Mouse (Mus musculus): ENCODE results near the gene Ucn2. TPM values are rescaled to one million over a fixed set of nuclear protein-coding genes. Genes with fewer than 3 reads are reported as not detected.

Gene Ucn2
- polyA plus RNA-seq, 1 experiment from 2014 or later = not detected

DNA sequence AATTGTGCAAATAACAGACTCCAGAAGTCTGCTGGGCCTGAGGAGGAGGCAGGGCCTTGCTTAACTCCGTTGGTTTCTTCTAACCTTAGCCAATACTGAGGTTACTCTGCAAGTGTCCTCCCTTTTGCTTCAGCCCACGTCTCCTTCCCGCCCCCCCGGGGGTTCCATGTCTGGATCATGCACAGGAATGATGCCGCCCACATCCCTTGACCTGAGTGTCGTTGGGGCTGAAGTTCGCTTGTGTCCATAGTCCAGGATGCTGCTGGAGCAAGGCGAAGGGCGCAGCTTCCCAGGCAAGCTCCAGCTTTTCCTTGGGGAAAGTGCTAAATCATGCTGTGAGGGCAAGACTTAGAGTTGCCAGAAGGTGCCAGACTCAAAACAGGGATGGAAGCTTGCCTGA is 10.6 kb downstream of the Ucn2 start:
- Histone ChIP-seq H3K9me3 (ENCODE audit: control insufficient read depth, low read length) (no peaks in the 10 kb centered on the region), H3K4me2 (replicated peaks; ENCODE audit: low read depth) (no peak overlapping the region), H3K27ac (replicated peaks) (no peak overlapping the region)

DNA sequence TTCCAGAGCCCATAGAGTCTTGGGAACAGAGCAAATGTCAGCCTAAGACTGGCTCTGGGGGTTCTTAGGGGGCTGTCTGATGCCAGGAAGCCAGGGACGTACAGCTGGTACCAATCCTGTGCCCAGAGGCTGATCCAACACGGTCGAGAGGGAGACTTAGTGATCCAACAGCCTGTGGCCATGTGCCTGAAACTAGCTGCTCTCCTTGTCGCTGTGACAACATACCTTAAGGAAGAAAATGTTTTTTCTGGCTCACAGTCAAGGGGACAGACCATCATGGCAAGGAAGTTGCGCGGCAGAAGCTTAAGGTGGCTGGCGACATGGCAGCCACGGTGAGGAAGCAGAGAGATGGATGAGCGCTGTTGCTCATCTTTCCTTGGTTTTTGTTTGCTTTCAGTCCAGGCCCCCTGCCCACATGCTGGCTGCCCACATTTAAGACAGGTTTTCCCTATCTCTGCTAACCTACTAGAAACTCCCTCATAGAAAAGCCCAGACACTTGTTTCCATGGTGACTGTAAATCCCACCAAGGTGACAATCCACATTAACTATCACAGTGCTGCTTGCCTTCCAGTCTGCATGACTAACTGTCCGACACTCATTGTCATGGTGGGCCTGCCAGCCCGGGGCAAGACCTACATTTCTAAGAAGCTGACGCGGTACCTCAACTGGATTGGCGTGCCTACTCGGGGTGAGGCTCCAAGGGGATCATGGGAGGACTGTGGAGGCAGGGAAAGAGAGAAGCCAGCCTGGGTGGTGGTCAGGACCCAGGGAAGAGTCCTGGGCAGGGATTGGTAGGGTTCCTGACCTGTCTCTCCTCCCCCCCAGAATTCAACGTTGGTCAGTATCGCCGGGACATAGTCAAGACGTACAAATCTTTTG is 12.7 kb downstream of the Ucn2 start:
- 74% methylated on average over 19 of the region's 19 CpGs for WGBS
- H3K27ac ChIP-seq (replicated peaks) = peak overlapping the region; percentile 35
- ATAC-seq (ENCODE audit: low FRiP score, low TSS enrichment) = no peak
- no peaks in the 10 kb centered on the region for H3K36me3 ChIP-seq (ENCODE audit: control insufficient read depth, insufficient read depth, low read length)
- no peak overlapping the region for H3K9ac ChIP-seq (ENCODE audit: low read length)
- no peak for DNase-seq (ENCODE audit: low spot score)
- H3K9me3 ChIP-seq (ENCODE audit: control insufficient read depth, low read length) = no peaks in the 10 kb centered on the region
- H3K4me1 ChIP-seq (replicated peaks; ENCODE audit: control insufficient read depth, insufficient read depth) = no peaks in the 10 kb centered on the region
- TF ChIP-seq EP300 (optimal IDR thresholded peaks at IDR 0.05) = no peak
- TF ChIP-seq CTCF (IDR thresholded peaks at IDR 0.05; ENCODE audit: low read depth) = no peak
- no peak overlapping the region for H3K4me3 ChIP-seq (ENCODE audit: low read depth, low read length)
- no peak overlapping the region for H3K4me2 ChIP-seq (replicated peaks; ENCODE audit: low read depth)
- H3K27me3 ChIP-seq (ENCODE audit: control insufficient read depth, insufficient read depth, low read length) = no peaks in the 10 kb centered on the region

More for the DNA sequence above, 10.6 kb downstream of the Ucn2 start:
- Histone ChIP-seq H3K4me3 (ENCODE audit: low read depth, low read length) (no peak overlapping the region), H3K27me3 (ENCODE audit: control insufficient read depth, insufficient read depth, low read length) (no peaks in the 10 kb centered on the region), H3K9ac (ENCODE audit: low read length) (peak overlapping the region; percentile 13; the same call in 1 of the 2 replicates), H3K36me3 (ENCODE audit: control insufficient read depth, insufficient read depth, low read length) (no peaks in the 10 kb centered on the region), H3K4me1 (replicated peaks; ENCODE audit: control insufficient read depth, insufficient read depth) (no peaks in the 10 kb centered on the region)
- DNase-seq (ENCODE audit: low spot score) (no peak), ATAC-seq (ENCODE audit: low FRiP score, low TSS enrichment) (no peak)
- 64% methylated on average over 9 of the region's 9 CpGs for WGBS
- TF ChIP-seq CTCF (IDR thresholded peaks at IDR 0.05; ENCODE audit: low read depth) (no peak), EP300 (optimal IDR thresholded peaks at IDR 0.05) (no peak)

GRCm38 (mm10) chr9:108999167-108999526 is 13.3 kb downstream of the Ucn2 start:
- H3K36me3 ChIP-seq (ENCODE audit: control insufficient read depth, insufficient read depth, low read length) = no peaks in the 10 kb centered on the region
- no peak for TF ChIP-seq CTCF (IDR thresholded peaks at IDR 0.05; ENCODE audit: low read depth)
- no peak for TF ChIP-seq EP300 (optimal IDR thresholded peaks at IDR 0.05)
- 59% methylated on average over 4 of the region's 4 CpGs for WGBS
- H3K27me3 ChIP-seq (ENCODE audit: control insufficient read depth, insufficient read depth, low read length) = no peaks in the 10 kb centered on the region
- 0 out of 2 replicates have a peak, but pooled peaks have one; percentile 13 for ATAC-seq (ENCODE audit: low FRiP score, low TSS enrichment)
- H3K4me3 ChIP-seq (ENCODE audit: low read depth, low read length) = no peak overlapping the region
- DNase-seq (ENCODE audit: low spot score) = no peak
- H3K4me2 ChIP-seq (replicated peaks; ENCODE audit: low read depth) = no peak overlapping the region
- H3K9me3 ChIP-seq (ENCODE audit: control insufficient read depth, low read length) = no peaks in the 10 kb centered on the region
- peak overlapping the region; percentile 35 for H3K27ac ChIP-seq (replicated peaks)
- H3K4me1 ChIP-seq (replicated peaks; ENCODE audit: control insufficient read depth, insufficient read depth) = no peaks in the 10 kb centered on the region
- H3K9ac ChIP-seq (ENCODE audit: low read length) = no peak overlapping the region

DNA sequence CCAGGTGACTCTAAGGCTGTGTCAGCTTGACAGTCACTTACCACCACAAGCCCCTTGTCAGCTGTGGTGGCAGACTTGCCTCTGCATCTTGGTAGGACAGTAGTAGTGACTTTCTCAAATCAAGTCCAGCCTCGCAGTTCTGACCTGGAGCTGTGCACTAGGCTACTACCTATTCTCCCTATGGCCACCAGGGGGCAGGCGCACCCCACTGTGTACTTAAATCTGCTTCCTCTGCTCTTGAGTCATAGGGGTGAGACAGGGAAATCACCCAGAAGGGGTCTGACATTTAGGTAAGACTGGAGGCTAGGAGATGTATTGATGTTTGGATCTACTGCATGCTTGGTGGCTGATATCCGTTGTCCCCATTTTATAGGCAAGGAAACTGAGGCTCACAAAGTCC is 14.9 kb downstream of the Ucn2 start:
- WGBS = 6% methylated on average over 3 of the region's 3 CpGs
- DNase-seq (ENCODE audit: low spot score) = peak; percentile 70

GRCm38 (mm10) chr9:109003201-109003600 is 17.4 kb downstream of the Ucn2 start:
- Histone ChIP-seq H3K4me3 (ENCODE audit: low read depth, low read length) (no peak overlapping the region), H3K9ac (ENCODE audit: low read length) (no peak overlapping the region), H3K36me3 (ENCODE audit: control insufficient read depth, insufficient read depth, low read length) (no peaks in the 10 kb centered on the region), H3K27me3 (ENCODE audit: control insufficient read depth, insufficient read depth, low read length) (no peaks in the 10 kb centered on the region), H3K4me1 (replicated peaks; ENCODE audit: control insufficient read depth, insufficient read depth) (no peaks in the 10 kb centered on the region), H3K9me3 (ENCODE audit: control insufficient read depth, low read length) (no peaks in the 10 kb centered on the region), H3K27ac (replicated peaks) (no peak overlapping the region), H3K4me2 (replicated peaks; ENCODE audit: low read depth) (no peak overlapping the region)
- peak; percentile 64 for DNase-seq (ENCODE audit: low spot score)
- no peak for ATAC-seq (ENCODE audit: low FRiP score, low TSS enrichment)
- 56% methylated on average over 2 of the region's 2 CpGs for WGBS
- peak; percentile 89 for TF ChIP-seq CTCF (IDR thresholded peaks at IDR 0.05; ENCODE audit: low read depth)
- no peak for TF ChIP-seq EP300 (optimal IDR thresholded peaks at IDR 0.05)

More for the DNA sequence above, 14.9 kb downstream of the Ucn2 start:
- ATAC-seq (ENCODE audit: low FRiP score, low TSS enrichment) = peak; percentile 55; the same call in 1 of the 2 replicates
- no peak overlapping the region for H3K27ac ChIP-seq (replicated peaks)
- no peak overlapping the region for H3K9ac ChIP-seq (ENCODE audit: low read length)
- H3K4me1 ChIP-seq (replicated peaks; ENCODE audit: control insufficient read depth, insufficient read depth) = no peaks in the 10 kb centered on the region
- no peak overlapping the region for H3K4me3 ChIP-seq (ENCODE audit: low read depth, low read length)
- TF ChIP-seq CTCF (IDR thresholded peaks at IDR 0.05; ENCODE audit: low read depth) (peak; percentile 100), EP300 (optimal IDR thresholded peaks at IDR 0.05) (no peak)
- no peaks in the 10 kb centered on the region for H3K36me3 ChIP-seq (ENCODE audit: control insufficient read depth, insufficient read depth, low read length)
- no peak overlapping the region for H3K4me2 ChIP-seq (replicated peaks; ENCODE audit: low read depth)
- H3K9me3 ChIP-seq (ENCODE audit: control insufficient read depth, low read length) = no peaks in the 10 kb centered on the region
- no peaks in the 10 kb centered on the region for H3K27me3 ChIP-seq (ENCODE audit: control insufficient read depth, insufficient read depth, low read length)
